Mouse (Mus musculus) cortical plate, adult 2 months (tissue): ENCODE results near the gene B4gat1. TPM values are rescaled to one million over a fixed set of nuclear protein-coding genes. Genes with fewer than 3 reads are reported as not detected.

ENCODE experiments used
- H3K27ac ChIP-seq: fragments of 200-500 bp; 2 replicates; pipeline ENCODE4 v1.5.1; 2012; ENCODE audit warnings: low read length, control low read depth, inconsistent platforms; ENCODE audit not compliant: insufficient read depth
- H3K4me1 ChIP-seq: fragments of 200-500 bp; 2 replicates; pipeline ENCODE4 v1.6.1; 2011; ENCODE audit warnings: low read length; ENCODE audit not compliant: control insufficient read depth, insufficient read depth
- H3K4me3 ChIP-seq: fragments of 200-500 bp; 2 replicates; pipeline ENCODE4 v1.5.1; 2011; ENCODE audit warnings: mild to moderate bottlenecking, low read length, control low read depth; ENCODE audit not compliant: insufficient read depth
- CTCF ChIP-seq: fragments of 200-500 bp; IDR thresholded peaks from 2 replicates; pipeline ENCODE4 v1.5.1; 2011; ENCODE audit warnings: mild to moderate bottlenecking, control low read depth, low read length; ENCODE audit not compliant: insufficient read depth; ENCODE audit errors: extremely low read depth
- POLR2A ChIP-seq: fragments of 200-500 bp; IDR thresholded peaks from 2 replicates; pipeline ENCODE4 v1.6.1; 2011; ENCODE audit warnings: mild to moderate bottlenecking, low read length, control low read depth; ENCODE audit not compliant: insufficient read depth; ENCODE audit errors: extremely low read depth
- polyA plus RNA-seq: library from polyadenylated mRNA; depleted of rRNA; stranded (reverse); fragments of >200 nt; gene quantifications from 2 replicates; pipeline ENCODE4 v1.2.3, GENCODE M21; 2012; rRNA removed

The B4gat1 gene
- polyA plus RNA-seq: 106 and 111 TPM in 2 replicates

GRCm38 (mm10) chr19:5038709-5039156, at the start of gene B4gat1, which contains the start of gene AC124502.3:
TSS of gene B4gat1 (plus strand) at chr19:5038826.
TSS of gene AC124502.3 (plus strand) at chr19:5038891.
- Histone ChIP-seq H3K4me1 (no peaks in the 10 kb centered on the region), H3K4me3 (peak within 1 kb of the TSS; percentile 65), H3K27ac (peak within 1 kb of the TSS; percentile 62)
- TF ChIP-seq POLR2A (peak; percentile 83), CTCF (no peak)

GRCm38 (mm10) chr19:4989013-4989412, 49.6 kb upstream of the B4gat1 start:
- Histone ChIP-seq H3K4me3 (peak overlapping the region; percentile 80), H3K27ac (0 out of 2 replicates have a peak overlapping the region, but pooled peaks have one; percentile 51), H3K4me1 (peaks cover 7% of the 10 kb centered on the region)
- TF ChIP-seq CTCF (no peak), POLR2A (peak; percentile 6; the same call in 1 of the 2 replicates)

- peak; percentile 99 for TF ChIP-seq POLR2A
- no peak for TF ChIP-seq CTCF
- Histone ChIP-seq H3K4me1 (peaks cover 7% of the 10 kb centered on the region), H3K4me3 (peak overlapping the region; percentile 80), H3K27ac (peak overlapping the region; percentile 80)
These were observed 49.0 kb upstream of the B4gat1 start for GRCm38 (mm10) chr19:4989434-4990255.

- peaks cover 12% of the 10 kb centered on the region for H3K4me1 ChIP-seq
- peak within 1 kb of the TSS; percentile 81 for H3K27ac ChIP-seq
- TF ChIP-seq CTCF (no peak), POLR2A (no peak)
- peak within 1 kb of the TSS; percentile 80 for H3K4me3 ChIP-seq
These were observed 48.4 kb upstream of the B4gat1 start, which contains the start of gene Npas4 for GRCm38 (mm10) chr19:4990256-4990625. TSS of gene Npas4 (minus strand) at chr19:4990316.

GRCm38 (mm10) chr19:4990716-4991115, 47.9 kb upstream of the B4gat1 start:
- Histone ChIP-seq H3K4me3 (peak overlapping the region; percentile 13), H3K27ac (peak overlapping the region; percentile 81), H3K4me1 (peaks cover 12% of the 10 kb centered on the region)
- no peak for TF ChIP-seq POLR2A
- no peak for TF ChIP-seq CTCF

GRCm38 (mm10) chr19:4992371-4992770, 46.3 kb upstream of the B4gat1 start:
- Histone ChIP-seq H3K4me1 (peaks cover 17% of the 10 kb centered on the region), H3K27ac (peak overlapping the region; percentile 97), H3K4me3 (no peak overlapping the region)
- no peak for TF ChIP-seq POLR2A
- TF ChIP-seq CTCF: no peak

GRCm38 (mm10) chr19:4992904-4993303, 45.7 kb upstream of the B4gat1 start:
- Histone ChIP-seq H3K4me1 (peaks cover 17% of the 10 kb centered on the region), H3K27ac (peak overlapping the region; percentile 97), H3K4me3 (no peak overlapping the region)
- TF ChIP-seq CTCF (no peak), POLR2A (no peak)

- H3K4me1 ChIP-seq: peaks cover 20% of the 10 kb centered on the region
- no peak overlapping the region for H3K4me3 ChIP-seq
- TF ChIP-seq CTCF (no peak), POLR2A (no peak)
These were observed 44.6 kb upstream of the B4gat1 start for GRCm38 (mm10) chr19:4994043-4994442.

GRCm38 (mm10) chr19:4999445-5000140, 39.0 kb upstream of the B4gat1 start:
- H3K27ac ChIP-seq: no peak overlapping the region
- peaks cover 24% of the 10 kb centered on the region for H3K4me1 ChIP-seq
- no peak for TF ChIP-seq CTCF
- TF ChIP-seq POLR2A: no peak
- no peak overlapping the region for H3K4me3 ChIP-seq

More at GRCm38 (mm10) chr19:4994043-4994442, 44.6 kb upstream of the B4gat1 start:
- peak overlapping the region; percentile 97 for H3K27ac ChIP-seq
